Mouse (Mus musculus) kidney, adult 10 weeks (tissue): ENCODE data around the gene Klk1b11. TPM values are rescaled to one million over a fixed set of nuclear protein-coding genes. Genes with fewer than 3 reads are reported as not detected.

Source experiments
- polyA plus RNA-seq: library from polyadenylated mRNA; stranded (reverse); fragments of 350-450 nt; fragmentation: Illumina TruSeq; extraction: RNeasy Lipid Tissue Mini Kit (QIAGEN cat#74804); gene quantifications from one replicate; pipeline ENCODE4 v1.2.3, GENCODE M21; 2014; ENCODE audit warnings: low read depth, low replicate concordance

The Klk1b11 gene
- not detected for polyA plus RNA-seq

GRCm38 (mm10) chr7:43995577-43995976, at the start of gene Klk1b11:
TSS of gene Klk1b11 (plus strand) at chr7:43995877.

GRCm38 (mm10) chr7:43950364-43950763, 45.3 kb upstream of the Klk1b11 start, which contains the start of gene Klk1b8:
TSS of gene Klk1b8 (plus strand) at chr7:43950664.

GRCm38 (mm10) chr7:43966451-43966850, 29.2 kb upstream of the Klk1b11 start, which contains the start of gene Klk1b1:
TSS of gene Klk1b1 (plus strand) at chr7:43966751.

GRCm38 (mm10) chr7:43975761-43976160, 19.9 kb upstream of the Klk1b11 start, which contains the start of gene Klk1b9:
TSS of gene Klk1b9 (plus strand) at chr7:43976061.

GRCm38 (mm10) chr7:44011868-44012267, 16.2 kb downstream of the Klk1b11 start, which contains the start of gene Klk1b26:
TSS of gene Klk1b26 (plus strand) at chr7:44012168.

Other genes with a start within 250 kb of the Klk1b11 start
- not detected for gene Klk12, start 227.0 kb upstream of the Klk1b11 start, polyA plus RNA-seq
- not detected for gene Klk11, start 221.3 kb upstream of the Klk1b11 start, polyA plus RNA-seq
- gene Klk10, start 214.8 kb upstream of the Klk1b11 start, polyA plus RNA-seq = not detected
- gene Klk9, start 204.0 kb upstream of the Klk1b11 start, polyA plus RNA-seq = not detected
- gene Klk8, start 198.3 kb upstream of the Klk1b11 start, polyA plus RNA-seq = not detected
- gene Klk7, start 184.6 kb upstream of the Klk1b11 start, polyA plus RNA-seq = not detected
- not detected for gene Klk6, start 171.4 kb upstream of the Klk1b11 start, polyA plus RNA-seq
- not detected for gene Klk5, start 153.9 kb upstream of the Klk1b11 start, polyA plus RNA-seq
- gene Klk4, start 114.7 kb upstream of the Klk1b11 start, polyA plus RNA-seq = not detected
- gene Klk15, start 62.1 kb upstream of the Klk1b11 start, polyA plus RNA-seq = not detected
- 0.57 TPM for gene Klk1b8, start 45.2 kb upstream of the Klk1b11 start, polyA plus RNA-seq
- not detected for gene Klk1b1, start 29.1 kb upstream of the Klk1b11 start, polyA plus RNA-seq
- 0.97 TPM for gene Klk1b9, start 19.8 kb upstream of the Klk1b11 start, polyA plus RNA-seq
- not detected for gene Klk1b26, start 16.3 kb downstream of the Klk1b11 start, polyA plus RNA-seq
- 0.93 TPM for gene Klk1b27, start 56.4 kb downstream of the Klk1b11 start, polyA plus RNA-seq
- gene Klk1b21, start 106.5 kb downstream of the Klk1b11 start, polyA plus RNA-seq = not detected
- gene Klk1b22, start 116.8 kb downstream of the Klk1b11 start, polyA plus RNA-seq = 1.8 TPM
- gene Klk1b16, start 140.9 kb downstream of the Klk1b11 start, polyA plus RNA-seq = not detected
- gene Klk1b24, start 192.4 kb downstream of the Klk1b11 start, polyA plus RNA-seq = 0.77 TPM
- 0.93 TPM for gene Klk1b3, start 202.3 kb downstream of the Klk1b11 start, polyA plus RNA-seq
- not detected for gene Klk1b4, start 211.6 kb downstream of the Klk1b11 start, polyA plus RNA-seq
- 1.9 TPM for gene Klk1b5, start 220.1 kb downstream of the Klk1b11 start, polyA plus RNA-seq
- gene Klk1, start 229.5 kb downstream of the Klk1b11 start, polyA plus RNA-seq = 786 TPM
- not detected for gene Gm36864, start 240.3 kb downstream of the Klk1b11 start, polyA plus RNA-seq